Mouse (Mus musculus) kidney, postnatal 4 days (tissue): ENCODE data around the gene Sap30.
"Not testable (repeated sequence)": the region's sequence is repeated elsewhere in the genome, so short reads cannot be mapped to it uniquely, and the experiment has no call there.

ENCODE experiments used
- DNase-seq, 2 experiments: peaks; one replicate each; pipeline ENCODE4 v3.0.0; 2021; ENCODE audit warnings: mixed read lengths in 2 of 2

The Sap30 gene

DNA sequence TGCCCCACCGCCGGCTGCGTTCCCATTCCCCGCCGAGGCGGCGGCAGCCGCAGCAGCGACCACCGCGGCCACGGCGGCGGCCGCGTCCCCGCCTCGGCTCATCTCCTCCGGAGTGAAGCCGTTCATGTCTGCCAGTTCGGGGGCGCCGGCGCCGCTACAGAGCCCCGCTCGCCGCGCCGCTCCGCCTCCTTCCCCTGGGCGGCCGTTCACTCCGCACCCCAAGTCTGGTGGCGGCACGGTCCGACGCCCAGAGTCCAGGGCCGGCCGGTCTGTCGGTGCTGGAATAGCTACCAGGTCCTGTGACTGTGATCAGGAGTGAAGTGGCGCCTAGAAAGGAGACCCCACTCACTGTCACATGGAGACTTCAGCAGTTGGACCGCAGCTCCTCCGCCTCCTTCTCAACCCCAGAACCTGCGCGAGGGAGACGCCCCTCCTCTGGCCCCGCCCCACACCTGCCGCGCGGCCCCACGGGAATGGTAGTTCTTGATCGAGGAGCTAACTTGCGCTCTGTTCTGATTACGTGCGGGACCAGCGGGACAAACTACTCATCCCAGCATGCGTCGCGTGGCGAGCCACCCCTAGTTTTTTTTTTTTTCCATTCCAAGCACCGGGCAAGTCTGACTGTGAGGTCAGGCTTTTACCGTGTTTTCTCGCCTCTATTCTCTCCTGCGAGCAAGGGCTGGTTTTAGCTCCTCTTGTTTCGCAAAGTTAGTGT lies at the start of gene Sap30:
Gene Sap30 (minus strand): TSS at position 420 of the 715 bp plus-strand sequence.
- DNase-seq: peak; percentile 99

DNA sequence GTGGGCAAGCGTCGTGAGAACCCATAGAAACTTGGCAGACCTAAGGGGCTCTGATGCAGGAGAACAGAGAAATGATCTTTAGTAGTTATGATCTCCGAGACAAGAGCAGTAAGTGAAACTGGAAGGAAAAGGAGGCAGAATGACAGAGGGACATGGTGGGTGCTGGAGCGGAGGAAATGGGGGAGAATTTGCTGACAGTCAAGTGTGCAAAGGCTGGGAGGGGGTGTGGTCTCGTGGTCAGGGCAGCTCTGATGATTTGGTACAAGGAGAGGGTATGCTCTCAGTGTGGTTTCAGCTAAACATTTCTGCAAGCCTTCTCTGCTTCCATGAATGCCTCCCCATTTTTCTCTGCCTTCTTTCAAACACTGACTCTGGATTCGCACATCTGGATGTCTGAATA lies 48.5 kb upstream of the Sap30 start:
- no peak for DNase-seq

DNA sequence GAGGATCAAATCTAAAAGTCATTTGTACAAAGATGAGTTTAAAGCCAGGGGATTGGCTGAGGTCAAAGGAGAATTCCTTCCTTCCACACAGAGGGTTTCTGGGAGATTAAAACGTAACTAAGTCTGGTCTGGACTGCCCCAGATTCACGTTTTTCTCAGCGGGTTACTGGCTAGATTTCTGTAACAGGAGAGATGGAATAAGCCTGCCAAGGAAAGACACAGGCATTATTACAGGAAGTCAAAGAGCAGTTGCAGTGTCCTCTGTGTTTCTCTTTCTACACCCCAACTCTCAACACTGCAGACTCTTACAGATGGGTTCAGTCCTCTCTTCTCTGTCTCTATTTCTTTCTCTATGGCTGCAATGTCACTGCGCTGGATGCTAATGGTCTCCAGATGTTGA lies 46.8 kb upstream of the Sap30 start:
- DNase-seq: no peak

DNA sequence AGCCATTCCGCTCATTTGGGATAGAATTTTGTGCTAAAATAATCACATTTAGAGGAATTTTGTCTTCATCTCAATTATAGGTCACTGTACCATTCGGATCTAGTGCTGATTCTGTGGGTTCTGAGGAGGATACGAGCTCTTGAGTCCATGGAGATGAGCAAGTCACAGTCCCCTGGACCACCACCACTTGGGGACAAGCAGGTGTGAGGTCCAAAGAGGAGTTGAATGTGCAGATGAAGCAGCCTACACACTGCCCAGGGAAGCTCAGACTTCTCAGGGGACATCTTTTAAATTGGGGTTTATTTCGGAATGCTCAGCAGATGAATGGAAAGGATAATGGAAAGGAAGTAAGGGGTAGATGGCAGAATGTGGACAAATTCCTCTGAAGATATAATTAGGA lies 45.4 kb upstream of the Sap30 start:
- DNase-seq: no peak

DNA sequence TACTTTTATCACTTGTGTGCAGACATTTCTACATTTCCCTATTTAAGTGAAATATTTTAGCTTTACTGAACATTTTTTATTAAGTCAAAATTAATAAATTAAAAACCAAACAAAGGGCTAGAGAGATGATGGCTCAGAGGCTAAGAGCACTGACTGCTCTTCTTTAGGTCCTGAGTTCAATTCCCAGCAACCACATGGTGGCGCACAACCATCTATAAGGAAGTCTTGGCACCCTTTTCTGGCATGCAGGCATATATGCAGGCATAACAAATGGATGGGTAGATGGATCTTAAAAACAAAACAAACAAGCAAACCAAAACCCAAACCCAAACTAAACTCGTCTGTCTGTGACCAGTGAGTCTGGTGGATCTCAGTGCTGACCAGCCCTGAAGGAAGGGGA lies 44.6 kb upstream of the Sap30 start:
- peak; percentile 33 to 46 for DNase-seq

DNA sequence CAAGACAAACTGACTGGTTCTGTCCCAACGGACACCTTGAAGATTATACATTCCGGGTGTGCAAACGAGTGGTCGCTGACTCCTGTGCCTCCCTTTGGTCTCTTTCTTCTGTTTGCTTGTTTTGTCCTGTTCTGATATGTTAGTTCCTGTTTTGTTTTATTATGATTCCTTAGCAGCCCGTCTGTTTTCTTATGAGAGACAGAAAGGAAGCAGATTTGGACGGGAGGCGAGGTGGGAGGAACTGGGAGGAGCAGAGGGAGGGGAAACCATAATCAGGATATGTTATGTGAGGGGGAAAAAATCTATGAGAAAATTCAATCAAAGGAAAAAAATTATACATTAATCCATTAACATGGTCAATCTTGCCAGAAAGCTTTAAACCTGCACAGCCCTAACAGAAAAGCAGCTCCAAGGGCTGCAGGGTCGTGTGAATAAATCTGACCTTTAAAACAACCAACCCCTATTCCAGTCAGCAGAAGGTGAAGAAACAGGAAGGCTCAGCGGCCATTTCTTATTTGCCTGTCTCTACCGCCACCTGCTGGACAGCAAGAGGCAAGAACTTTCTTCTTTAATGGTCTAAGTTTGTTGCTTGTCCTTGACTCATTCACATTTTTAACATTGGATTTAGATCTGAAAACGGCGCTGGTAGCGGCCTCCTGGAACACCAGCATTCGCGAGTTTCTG lies 43.1 kb upstream of the Sap30 start:
- DNase-seq: peak; percentile 85 to 89

DNA sequence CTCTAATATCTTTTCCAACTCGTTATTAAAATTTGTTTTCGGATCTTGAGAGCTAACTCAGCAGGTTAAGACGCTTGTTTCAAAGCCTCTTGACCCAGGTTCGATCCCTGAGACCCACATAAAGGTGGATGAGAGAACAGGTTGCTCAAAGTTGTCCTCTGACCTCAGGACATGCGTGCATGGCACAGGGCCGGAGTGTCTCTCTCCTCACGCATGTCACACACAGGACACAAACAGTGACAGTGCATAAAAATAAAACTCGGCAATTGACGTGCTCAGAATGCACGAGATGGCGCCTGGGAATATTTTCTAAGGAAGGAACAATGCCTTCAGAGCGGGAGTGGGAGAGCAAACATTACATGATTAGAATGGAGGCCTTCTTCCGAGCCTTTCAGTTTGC lies 42.6 kb upstream of the Sap30 start:
- no peak for DNase-seq

DNA sequence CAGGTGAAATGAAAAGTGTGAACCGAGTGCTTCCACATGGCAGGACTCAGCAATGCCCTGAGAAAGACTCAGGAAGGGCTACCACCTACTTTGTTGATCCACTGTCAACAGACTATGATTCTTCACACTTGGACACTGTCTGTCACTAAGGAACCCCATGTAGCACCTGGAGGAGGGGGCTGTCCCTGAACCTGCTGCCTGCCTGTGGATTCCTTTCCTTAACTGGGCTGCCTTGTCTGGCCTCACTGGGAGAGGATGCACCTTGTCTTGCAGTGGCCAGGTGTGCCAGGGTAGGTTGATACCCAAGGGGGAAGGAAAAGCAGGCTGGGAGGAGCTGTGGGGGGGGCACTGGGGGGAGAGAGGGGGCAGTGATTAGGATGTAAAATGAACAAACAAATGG lies 40.4 kb upstream of the Sap30 start:
- DNase-seq: no peak

DNA sequence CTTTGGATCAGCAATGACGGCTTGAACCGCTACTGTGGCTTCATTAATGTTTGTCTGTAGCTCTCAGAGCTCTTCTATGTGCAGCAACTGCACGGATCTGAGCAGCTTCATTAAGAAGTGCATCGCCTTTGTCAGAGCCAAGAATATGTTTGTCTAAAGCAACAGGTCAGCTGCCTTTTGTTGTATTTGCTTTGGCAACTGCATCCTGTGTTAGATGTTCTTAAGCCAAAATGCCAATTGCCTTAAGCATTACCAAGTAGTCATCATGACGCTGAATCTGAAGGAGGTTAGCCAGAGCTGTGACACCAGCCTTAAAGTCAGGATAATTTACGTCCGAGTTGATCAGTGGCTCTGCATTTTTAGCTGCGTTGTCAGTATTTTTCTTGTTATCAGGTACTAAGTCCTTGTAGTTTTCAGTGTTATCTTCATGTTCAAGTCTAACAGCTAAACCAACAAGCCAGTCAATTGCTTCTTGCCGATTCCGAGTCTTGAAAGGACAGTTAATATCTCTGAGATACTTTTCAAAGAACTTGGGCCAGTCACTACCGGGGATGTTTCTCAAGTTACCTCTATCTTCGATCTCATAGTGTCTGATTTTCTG lies 32.6 kb upstream of the Sap30 start:
- no peak for DNase-seq

DNA sequence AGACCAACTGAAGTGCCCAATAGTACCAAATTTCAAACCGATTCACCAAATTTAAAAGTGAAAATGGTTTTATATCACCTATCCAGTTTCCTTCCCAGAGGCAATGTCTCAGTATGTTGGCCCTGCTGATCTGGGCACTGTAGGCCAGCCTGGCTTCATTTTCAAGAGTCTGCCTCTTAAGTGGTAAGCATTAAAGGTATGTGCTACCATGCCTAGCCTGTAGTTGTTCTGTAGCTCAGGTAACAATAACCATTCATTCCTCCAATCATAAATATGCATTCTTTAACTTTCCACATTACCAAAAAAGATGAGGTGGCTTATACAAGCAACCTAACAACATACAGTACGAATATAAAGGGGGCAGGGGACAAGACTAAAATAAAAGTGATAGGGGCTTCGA lies 30.1 kb upstream of the Sap30 start:
- no peak for DNase-seq

DNA sequence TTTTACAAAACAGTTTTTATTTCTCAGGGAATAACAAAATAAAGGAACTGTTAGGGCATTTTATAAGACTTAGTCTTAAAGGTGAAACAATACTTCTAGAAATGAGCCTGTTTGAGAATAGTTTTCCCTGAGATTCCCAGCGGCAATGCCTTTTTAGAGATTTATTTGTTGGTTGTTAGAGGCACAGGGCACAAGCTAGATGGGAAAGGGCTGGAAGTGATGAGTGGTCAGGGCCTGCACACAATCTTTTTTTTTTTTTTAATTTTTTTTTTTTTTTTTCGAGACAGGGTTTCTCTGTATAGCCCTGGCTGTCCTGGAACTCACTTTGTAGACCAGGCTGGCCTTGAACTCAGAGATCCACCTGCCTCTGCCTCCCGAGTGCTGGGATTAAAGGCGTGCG lies 29.0 kb upstream of the Sap30 start:
- not testable (repeated sequence) for DNase-seq

DNA sequence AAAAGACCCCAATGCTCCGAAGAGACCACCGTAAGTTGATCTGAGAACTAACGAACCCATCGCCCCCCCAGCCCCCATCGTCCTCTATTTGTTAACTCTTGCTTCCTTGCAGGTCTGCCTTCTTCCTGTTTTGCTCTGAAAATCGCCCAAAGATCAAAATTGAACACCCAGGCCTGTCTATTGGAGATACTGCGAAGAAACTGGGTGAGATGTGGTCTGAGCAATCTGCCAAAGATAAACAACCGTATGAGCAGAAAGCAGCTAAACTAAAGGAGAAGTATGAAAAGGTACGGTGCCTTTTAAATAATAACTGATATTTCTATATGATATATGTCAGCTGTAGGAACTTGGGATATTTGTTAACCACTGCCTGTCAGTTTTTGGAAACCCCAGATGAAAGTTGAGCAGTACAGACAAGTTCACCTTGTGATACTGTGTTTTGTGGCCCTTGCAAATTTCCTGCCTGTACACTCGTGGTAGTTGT lies 25.6 kb upstream of the Sap30 start:
- DNase-seq: not testable (repeated sequence)

DNA sequence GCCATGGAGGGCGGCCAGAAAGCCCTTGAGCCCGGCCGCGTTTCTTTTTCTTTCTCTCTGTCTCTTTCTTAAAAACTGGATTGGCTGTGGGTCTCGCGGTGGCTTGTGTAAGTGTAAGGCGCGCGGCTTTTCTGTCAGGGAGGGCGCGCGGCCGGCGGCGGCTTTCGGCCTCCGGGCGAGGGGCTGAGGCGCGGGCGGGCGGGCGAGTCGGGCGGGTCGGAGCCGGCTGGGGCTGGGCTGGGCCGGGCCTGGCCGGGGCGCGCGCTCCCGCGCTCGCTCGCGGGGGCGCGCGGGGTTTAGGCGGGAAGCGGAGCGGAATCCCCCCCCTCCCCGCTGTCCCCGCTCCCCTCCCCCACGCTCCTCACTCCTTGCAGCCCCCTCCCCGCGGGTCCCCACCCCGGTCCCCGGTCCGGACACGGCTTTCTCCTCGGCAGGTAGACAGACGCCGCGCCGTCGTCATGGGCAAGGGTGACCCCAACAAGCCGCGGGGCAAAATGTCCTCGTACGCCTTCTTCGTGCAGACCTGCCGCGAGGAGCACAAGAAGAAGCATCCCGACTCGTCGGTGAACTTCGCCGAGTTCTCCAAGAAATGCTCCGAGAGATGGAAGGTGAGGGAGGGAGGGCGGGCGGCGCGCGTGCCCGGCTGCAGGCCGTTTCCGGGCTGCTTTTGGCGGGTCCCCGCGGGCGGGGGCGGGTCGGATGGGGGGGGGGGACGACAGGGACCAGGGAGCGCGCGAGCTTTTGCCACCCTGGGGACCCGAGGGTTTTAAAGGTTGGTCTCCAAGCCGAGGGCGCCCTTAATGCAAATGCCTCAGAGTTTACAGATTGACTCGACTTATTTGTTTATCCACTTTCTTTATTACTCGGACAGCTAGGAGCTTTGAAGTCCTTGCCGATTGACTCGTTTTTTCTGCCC lies 24.7 kb upstream of the Sap30 start:
- peak; percentile 66 to 78 for DNase-seq

DNA sequence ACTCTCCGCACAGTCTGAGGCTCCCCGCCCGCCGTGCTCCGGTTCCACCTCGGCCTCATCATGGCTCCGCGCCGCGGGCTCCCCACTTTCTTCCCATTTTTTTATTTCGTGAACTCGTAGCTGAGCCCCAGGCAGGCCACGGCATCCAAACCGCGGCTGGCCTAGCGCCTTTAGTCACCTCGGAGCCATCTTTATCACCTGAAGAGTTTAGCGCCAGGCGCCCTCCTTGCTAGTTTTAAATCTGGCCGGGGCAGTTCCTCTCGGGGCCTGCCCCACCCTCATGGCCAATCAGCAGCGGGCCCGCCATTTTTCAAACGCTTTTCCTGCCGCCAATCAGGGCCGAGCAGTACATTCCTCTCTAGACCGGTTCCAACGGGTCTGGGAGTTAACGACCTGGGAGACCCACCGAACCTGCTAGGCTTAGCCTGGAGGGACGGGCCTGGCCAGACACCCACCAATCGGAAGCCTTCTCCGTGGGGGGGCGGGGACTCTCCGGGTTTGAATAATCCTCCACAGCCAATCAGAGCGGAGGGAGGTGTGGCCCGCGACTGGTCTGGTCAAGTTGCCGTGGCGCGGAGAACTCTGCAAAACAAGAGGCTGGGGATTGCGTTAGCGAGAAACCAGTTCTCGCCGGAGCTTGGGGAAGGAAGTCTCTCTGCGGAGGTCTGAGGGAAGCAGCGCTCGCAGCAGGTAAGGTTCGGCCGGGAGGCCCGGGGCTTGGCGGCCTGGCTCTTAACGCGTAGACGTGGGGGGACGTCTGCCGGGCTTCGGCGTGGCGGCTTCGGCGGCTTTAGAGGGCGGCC lies 23.9 kb upstream of the Sap30 start, which contains the start of gene Hmgb2:
Gene Hmgb2 (plus strand): TSS at position 592 of the 803 bp plus-strand sequence.
- DNase-seq: peak; percentile 100

DNA sequence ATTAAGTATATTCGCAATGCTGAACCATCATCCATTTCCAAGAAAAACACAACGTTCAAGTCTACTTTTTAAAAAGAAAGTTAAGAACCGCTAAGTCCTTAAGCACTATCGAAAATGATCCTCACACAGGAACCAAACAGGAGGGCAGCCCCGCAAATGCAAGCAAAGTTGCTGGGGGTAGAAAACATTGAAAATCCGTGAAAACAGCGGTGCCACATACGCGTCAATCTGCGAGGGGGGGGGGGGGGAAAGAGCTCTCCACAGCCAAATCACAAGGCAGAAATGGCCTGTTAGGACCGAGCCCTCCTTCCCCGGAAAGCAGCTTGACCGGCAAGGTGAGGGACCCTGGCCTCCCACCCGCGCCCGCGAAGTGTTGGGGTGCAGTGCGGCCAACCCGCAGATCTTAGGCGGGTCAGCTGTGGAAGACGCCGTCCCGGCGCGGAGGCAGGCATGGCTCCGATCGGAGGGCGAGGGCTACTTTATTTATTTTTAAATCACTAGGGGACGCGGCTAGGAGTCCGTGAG lies 23.2 kb upstream of the Sap30 start:
- no peak for DNase-seq

DNA sequence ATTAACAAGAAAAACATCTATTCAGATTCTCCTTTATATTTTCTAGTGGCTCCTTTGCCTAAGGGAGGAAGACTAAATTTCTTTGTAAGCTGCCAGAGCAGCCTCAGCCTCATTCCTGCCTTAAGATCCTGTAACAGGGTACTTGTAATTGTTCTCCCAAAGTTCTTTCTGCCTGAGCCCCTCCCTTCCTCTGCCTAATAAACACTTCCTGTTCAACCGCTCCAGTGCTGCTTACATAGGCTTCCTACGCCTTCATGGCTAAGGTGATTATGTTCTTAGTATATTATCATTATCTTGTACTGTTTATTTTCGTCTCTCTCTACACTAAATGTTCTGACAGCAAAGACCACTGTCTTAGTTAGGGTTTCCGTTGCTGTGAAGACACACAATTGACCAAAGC lies 21.0 kb upstream of the Sap30 start:
- no peak for DNase-seq

DNA sequence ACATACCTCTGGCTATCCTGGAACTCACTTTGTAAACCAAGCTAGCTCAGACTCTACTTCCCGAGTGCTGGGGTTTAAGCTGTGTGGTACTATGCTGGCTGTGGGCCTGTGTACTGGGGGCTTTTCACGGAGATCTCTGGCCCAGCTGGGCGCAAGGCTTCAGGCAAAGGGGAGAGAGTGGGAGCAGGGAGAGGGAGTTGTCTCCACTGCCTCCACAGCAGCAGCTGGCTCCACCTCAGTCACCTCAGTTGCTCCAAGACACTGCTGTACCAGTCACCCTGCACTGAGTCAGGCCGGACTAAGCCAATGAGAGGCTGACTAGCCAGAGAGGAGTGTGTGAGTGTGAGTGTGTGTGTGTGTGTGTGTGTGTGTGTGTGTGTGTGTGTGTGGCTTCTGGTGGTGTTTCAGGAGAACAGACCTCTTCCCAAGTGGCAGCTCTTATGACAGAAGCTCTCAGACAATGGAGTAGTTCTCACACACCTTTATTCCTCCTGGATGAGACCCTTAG lies 19.9 kb upstream of the Sap30 start:
- DNase-seq: no peak

DNA sequence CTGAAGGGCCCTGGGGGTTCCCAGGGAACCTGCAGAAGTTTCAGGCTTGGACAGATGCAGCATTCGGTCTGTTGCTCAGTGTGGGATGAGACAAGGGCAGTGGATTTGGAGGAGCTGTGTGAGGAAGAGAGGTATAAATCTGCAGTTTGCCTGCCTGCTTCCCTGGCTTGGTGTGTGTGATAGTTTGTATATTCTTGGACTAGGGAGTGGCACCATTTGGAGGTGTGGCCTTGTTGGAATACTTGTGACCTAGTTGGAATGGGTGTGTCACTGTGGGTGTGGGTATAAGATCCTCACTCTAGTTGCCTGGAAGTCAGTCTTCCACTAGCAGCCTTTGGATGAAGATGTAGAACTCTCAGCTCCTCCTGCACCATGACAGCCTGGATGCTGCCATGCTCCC lies 17.8 kb upstream of the Sap30 start:
- not testable (repeated sequence) for DNase-seq

DNA sequence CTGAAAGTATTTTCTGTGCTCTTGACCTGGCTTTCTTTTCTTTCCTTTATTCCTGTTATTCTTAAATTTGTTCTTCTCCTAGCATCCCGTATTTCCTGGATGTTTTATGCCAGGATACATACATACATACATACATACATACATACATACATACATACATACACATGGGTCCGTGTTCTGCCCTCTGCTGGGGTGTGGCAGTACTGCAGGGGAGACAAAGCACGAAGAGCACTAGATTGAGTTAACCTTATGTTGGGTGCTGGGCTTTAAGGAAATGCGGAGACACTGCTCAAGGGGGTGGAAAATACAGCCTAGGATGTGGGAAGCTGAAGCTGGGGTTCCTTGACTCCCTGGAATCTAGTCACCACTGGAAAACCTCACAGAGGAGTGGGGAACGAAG lies 16.0 kb upstream of the Sap30 start:
- peak; percentile 85 to 86 for DNase-seq

DNA sequence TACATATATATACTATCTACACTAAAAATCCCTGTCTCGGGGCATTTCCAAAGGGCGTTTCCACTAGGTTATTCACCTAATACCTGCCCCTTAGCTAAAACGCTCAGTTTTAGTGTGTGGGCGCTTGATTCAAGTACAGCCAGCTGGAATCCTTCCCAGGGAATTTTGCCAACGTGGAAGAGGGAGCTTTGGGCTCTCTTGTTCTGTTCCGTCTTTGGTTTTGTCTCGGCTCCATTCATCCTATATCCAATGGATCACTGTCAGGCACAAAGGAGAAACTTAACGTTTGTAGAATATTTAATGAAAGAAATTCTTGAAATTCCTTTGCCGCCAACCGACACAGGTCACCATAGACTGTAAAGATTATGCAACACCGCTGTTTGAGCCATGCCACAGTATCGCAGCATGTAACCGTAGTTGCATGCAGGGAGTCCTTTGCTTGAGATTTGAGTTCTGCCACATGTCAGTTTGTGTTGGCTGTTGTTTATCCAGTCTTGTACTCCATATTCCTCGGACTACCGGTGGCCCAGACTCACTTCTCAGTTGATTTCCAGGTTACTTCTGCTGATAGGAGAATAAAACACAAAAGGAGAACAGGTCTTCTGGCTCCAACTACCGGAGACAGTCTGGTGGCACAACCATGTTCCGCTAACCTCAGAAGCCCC lies 11.3 kb upstream of the Sap30 start:
- DNase-seq: peak; percentile 29 to 48

DNA sequence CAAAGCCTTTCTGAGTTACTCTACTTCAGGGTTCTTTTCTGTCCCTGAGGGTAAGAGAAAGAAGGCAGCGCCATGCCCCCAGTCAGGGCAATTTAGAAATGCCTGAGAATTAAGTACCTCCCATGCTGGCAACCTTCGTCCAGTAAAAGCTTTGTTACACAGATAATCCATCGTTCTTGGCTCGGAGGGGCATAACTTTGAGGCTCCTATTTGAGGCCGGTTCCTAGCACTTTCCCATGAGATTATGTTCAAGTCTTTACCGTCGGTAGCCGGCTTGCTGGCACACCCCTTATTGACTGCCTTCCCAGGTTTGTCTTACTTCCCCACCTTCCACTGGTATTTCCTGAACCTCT lies 10.8 kb upstream of the Sap30 start:
- DNase-seq: no peak
